In the genomic region with DNA sequence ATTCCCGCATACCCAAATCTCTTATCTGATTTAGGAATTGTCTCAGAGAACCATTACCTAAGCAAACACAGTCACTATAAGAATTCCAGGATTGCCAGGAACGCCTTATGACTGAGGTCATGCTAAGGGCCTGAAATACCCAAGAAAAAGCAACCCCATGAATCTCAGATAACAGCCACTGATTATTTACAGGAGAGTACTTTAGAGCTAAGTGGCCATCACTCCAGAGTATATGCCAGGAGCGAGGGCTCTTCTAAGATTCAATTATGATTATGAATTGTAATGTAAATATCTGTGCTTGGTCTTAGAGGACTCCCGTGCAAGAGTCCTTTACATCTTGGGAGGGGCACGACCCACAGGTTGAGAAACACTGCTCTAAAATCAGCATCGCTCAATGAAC, we compare ENCODE assay signal across 35 mouse cellular contexts. TPM values are rescaled to one million over a fixed set of nuclear protein-coding genes. Genes with fewer than 3 reads are reported as not detected.
DNase-seq lines count a peak whose midpoint lies in the region; ATAC-seq and TF ChIP-seq lines count a peak whose summit lies in the region.
"Had no signal": no experiment of that assay in that cellular context is flagged by ENCODE, and none has a peak within 500 bp of the region (broad histone marks: within the 10 kb centered on the region; RNA-seq: fewer than 3 reads in every experiment).

No protein-coding gene starts in this region.

- TF ChIP-seq CTCF in lung, embryonic 14.5 days (IDR thresholded peaks at IDR 0.05; ENCODE audit: low read depth): no peak

- no peak overlapping the region for H3K4me3 ChIP-seq in lung, embryonic 14.5 days (ENCODE audit: low read depth, low read length)
- H3K4me3 ChIP-seq: embryonic facial prominence, embryonic 10.5 days; embryonic facial prominence, embryonic 13.5 days; erythroblast, embryonic 14.5 days; forebrain, embryonic 12.5 days; forebrain, embryonic 15.5 days; heart, embryonic 12.5 days; heart, embryonic 15.5 days; hindbrain, embryonic 10.5 days; hindbrain, embryonic 13.5 days had no signal

- WGBS in lung, embryonic 14.5 days: 42% methylated on average over 6 of the region's 6 CpGs

- no peak overlapping the region for H3K9ac ChIP-seq in lung, embryonic 14.5 days
- H3K9ac ChIP-seq: embryonic facial prominence, embryonic 13.5 days; forebrain, embryonic 12.5 days; forebrain, embryonic 15.5 days; heart, embryonic 12.5 days; heart, embryonic 15.5 days; hindbrain, embryonic 13.5 days had no signal

- no peaks in the 10 kb centered on the region for H3K36me3 ChIP-seq in lung, embryonic 14.5 days (ENCODE audit: insufficient read depth)
- H3K36me3 ChIP-seq: embryonic facial prominence, embryonic 10.5 days; embryonic facial prominence, embryonic 13.5 days; forebrain, embryonic 12.5 days; forebrain, embryonic 15.5 days; G1E; heart, embryonic 12.5 days; heart, embryonic 15.5 days; hindbrain, embryonic 10.5 days; hindbrain, embryonic 13.5 days had no signal

- ATAC-seq in lung, embryonic 14.5 days (ENCODE audit: insufficient read depth): peak; percentile 69
- ATAC-seq: activated CD4-positive, CD25-positive, alpha-beta regulatory T cell, adult 4 months; forebrain, embryonic 15.5 days; hindbrain, embryonic 16.5 days; Patski had no signal

- DNase-seq in lung, embryonic 14.5 days: peak; percentile 50
- no peak for DNase-seq in lung, postnatal 10 days
- DNase-seq in ZHBTc4 (ENCODE audit: low read depth, low spot score): peak; percentile 7
- peak; percentile 11 for DNase-seq in lung, postnatal 14 days
- DNase-seq in left cerebral cortex, postnatal 36 days (ENCODE audit: low spot score in 2 of 2): no peak
- no peak for DNase-seq in layer of hippocampus, adult 8-10 months (ENCODE audit: low spot score in 2 of 2)
- DNase-seq in thymus, postnatal 25 days: no peak
- DNase-seq: adrenal gland, adult 8-10 months; adrenal gland, postnatal 25 days; B cell, adult 2 months; cerebellum, adult 11-12 months; cerebellum, adult 8-10 months; cerebellum, postnatal 10 days; cerebellum, postnatal 36 days; embryo, embryonic 11 days; gastrocnemius, postnatal 10 days; gastrocnemius, postnatal 36 days; heart, postnatal 10 days; heart, postnatal 36 days had no signal

- intact Hi-C loops in left cerebral cortex, postnatal 36 days (cut with DNase I): no loop called here

- H3K27me3 ChIP-seq in lung, embryonic 14.5 days (ENCODE audit: insufficient read depth, low read length): no peaks in the 10 kb centered on the region
- H3K27me3 ChIP-seq: embryonic facial prominence, embryonic 13.5 days; forebrain, embryonic 12.5 days; forebrain, embryonic 15.5 days; heart, embryonic 15.5 days; hindbrain, embryonic 13.5 days; Patski had no signal

- H3K4me1 ChIP-seq in lung, embryonic 14.5 days (ENCODE audit: insufficient read depth): no peaks in the 10 kb centered on the region
- H3K4me1 ChIP-seq: embryonic facial prominence, embryonic 10.5 days; embryonic facial prominence, embryonic 13.5 days; forebrain, embryonic 12.5 days; forebrain, embryonic 15.5 days; heart, embryonic 12.5 days; hindbrain, embryonic 10.5 days; hindbrain, embryonic 13.5 days had no signal

- no peak overlapping the region for H3K4me2 ChIP-seq in lung, embryonic 14.5 days
- H3K4me2 ChIP-seq: embryonic facial prominence, embryonic 13.5 days; forebrain, embryonic 12.5 days; forebrain, embryonic 15.5 days; heart, embryonic 12.5 days; heart, embryonic 15.5 days; hindbrain, embryonic 13.5 days had no signal

- no peaks in the 10 kb centered on the region for H3K9me3 ChIP-seq in lung, embryonic 14.5 days (ENCODE audit: low read depth, low read length)
- H3K9me3 ChIP-seq: forebrain, embryonic 15.5 days; G1E; heart, embryonic 15.5 days; hindbrain, embryonic 13.5 days had no signal

- no peak overlapping the region for H3K27ac ChIP-seq in lung, embryonic 14.5 days (ENCODE audit: low read depth)
- H3K27ac ChIP-seq: embryonic facial prominence, embryonic 10.5 days; embryonic facial prominence, embryonic 13.5 days; forebrain, embryonic 12.5 days; forebrain, embryonic 15.5 days; heart, embryonic 15.5 days; hindbrain, embryonic 10.5 days; hindbrain, embryonic 13.5 days had no signal

RNA-seq across cellular contexts. Expression of gene Cyp2b10, which starts 10.0 kb away (rescaled TPM):
- 0.47 TPM in 1 of 2 replicates, not detected in the other for polyA plus RNA-seq in lung, embryonic 14.5 days (2014; fragmentation: Nextera tagmentation; extraction: Ambion mirVana)
- total RNA-seq in left cerebral cortex, postnatal 36 days (2021): under 1 TPM in 1 of 2 experiments, not detected in 1; 0.54 TPM
- total RNA-seq in layer of hippocampus, adult 8-10 months (2022): under 1 TPM; 0.20 to 0.47 (median 0.34) TPM
- total RNA-seq: CH12.LX; G1E; gastrocnemius, postnatal 10 days; gastrocnemius, postnatal 36 days; granulocyte monocyte progenitor cell, adult 5-6 weeks had no signal
- polyA plus RNA-seq: activated CD4-positive, CD25-positive, alpha-beta regulatory T cell, adult 4 months; brain, embryonic 14.5 days; embryonic facial prominence, embryonic 10.5 days; embryonic facial prominence, embryonic 13.5 days; erythroblast, embryonic 14.5 days; forebrain, embryonic 12.5 days; forebrain, embryonic 15.5 days; G1E; heart, embryonic 12.5 days; heart, embryonic 15.5 days; hindbrain, embryonic 10.5 days; hindbrain, embryonic 13.5 days; hindbrain, embryonic 16.5 days; Patski had no signal

Comparison
In these comparisons a context has a peak if more than half of its experiments do, and no peak if none do; other contexts are left out.
1. DNase-seq: peak in lung, embryonic 14.5 days (single experiment), ZHBTc4 (single experiment) and lung, postnatal 14 days (single experiment); none in lung, postnatal 10 days (single experiment), left cerebral cortex, postnatal 36 days (0 of 2), layer of hippocampus, adult 8-10 months (0 of 2) and thymus, postnatal 25 days (single experiment).